Mouse (Mus musculus) regulatory T cell (primary cell): Measurements from ENCODE around the gene Rhox4b.
"Not testable (repeated sequence)": the region's sequence is repeated elsewhere in the genome, so short reads cannot be mapped to it uniquely, and the experiment has no call there.

ENCODE experiments used
- in situ Hi-C: fragments of 300-600 bp; cut with MboI, MseI; formaldehyde crosslinking; loops from one replicate; pipeline ENCODE4 v1.15.1; 2025; ENCODE audit warnings: high pct_unique_total_duplicates

The Rhox4b gene

GRCm38 (mm10) chrX:37432194-37432593 lies at the start of gene Rhox4b:
Gene Rhox4b, plus strand, starts transcription at chrX:37432494.
- in situ Hi-C loops = not testable (repeated sequence)

GRCm38 (mm10) chrX:37390548-37390947 lies 41.7 kb upstream of the Rhox4b start, which contains the start of gene Rhox4a2:
Gene Rhox4a2, plus strand, starts transcription at chrX:37390848.
- in situ Hi-C loops = loop anchor here (10.0 kb wide), 1 partner anchor 104 kb away; the partner anchor contains the start of gene Rhox2d

GRCm38 (mm10) chrX:37411767-37412166 lies 20.5 kb upstream of the Rhox4b start, which contains the start of gene Rhox2b:
Gene Rhox2b, plus strand, starts transcription at chrX:37412067.
- in situ Hi-C loops = not testable (repeated sequence)

GRCm38 (mm10) chrX:37453380-37453779 lies 21.1 kb downstream of the Rhox4b start, which contains the start of gene Rhox2c:
Gene Rhox2c, plus strand, starts transcription at chrX:37453680.
- in situ Hi-C loops = loop anchor here (25.0 kb wide), 1 partner anchor 359 kb away; the partner anchor contains the start of gene Rhox5

GRCm38 (mm10) chrX:37458285-37458684 lies 26.0 kb downstream of the Rhox4b start, which contains the start of gene Rhox3c:
Gene Rhox3c, plus strand, starts transcription at chrX:37458585.
- in situ Hi-C loops = loop anchor here (25.0 kb wide), 1 partner anchor 354 kb away; the partner anchor contains the start of gene Rhox5

GRCm38 (mm10) chrX:37480037-37480436 lies 47.7 kb downstream of the Rhox4b start, which contains the start of gene Rhox4c:
Gene Rhox4c, plus strand, starts transcription at chrX:37480337.
- in situ Hi-C loops = not testable (repeated sequence)
